Mouse (Mus musculus) testis, adult 2 months (tissue): ENCODE results near the gene Gm8165.
"Not testable (repeated sequence)": the region's sequence is repeated elsewhere in the genome, so short reads cannot be mapped to it uniquely, and the experiment has no call there.

ENCODE experiments used
- CTCF ChIP-seq: fragments of 200-500 bp; IDR thresholded peaks from 2 replicates; pipeline ENCODE4 v1.5.1; 2012; ENCODE audit warnings: low read depth, mild to moderate bottlenecking, inconsistent platforms, low read length, moderate library complexity; ENCODE audit not compliant: control insufficient read depth, insufficient read depth, insufficient replicate concordance
- POLR2A ChIP-seq: fragments of 200-500 bp; IDR thresholded peaks from 2 replicates; pipeline ENCODE4 v1.6.1; 2012; ENCODE audit warnings: low read depth, mild to moderate bottlenecking, inconsistent platforms, low read length, moderate library complexity; ENCODE audit not compliant: control insufficient read depth

GRCm38 (mm10) chr14:43677099-43677498, at the start of gene Gm8165:
- not testable (repeated sequence) for TF ChIP-seq CTCF, POLR2A
